17 mouse cellular contexts compared by ENCODE assay signal in the genomic region with DNA sequence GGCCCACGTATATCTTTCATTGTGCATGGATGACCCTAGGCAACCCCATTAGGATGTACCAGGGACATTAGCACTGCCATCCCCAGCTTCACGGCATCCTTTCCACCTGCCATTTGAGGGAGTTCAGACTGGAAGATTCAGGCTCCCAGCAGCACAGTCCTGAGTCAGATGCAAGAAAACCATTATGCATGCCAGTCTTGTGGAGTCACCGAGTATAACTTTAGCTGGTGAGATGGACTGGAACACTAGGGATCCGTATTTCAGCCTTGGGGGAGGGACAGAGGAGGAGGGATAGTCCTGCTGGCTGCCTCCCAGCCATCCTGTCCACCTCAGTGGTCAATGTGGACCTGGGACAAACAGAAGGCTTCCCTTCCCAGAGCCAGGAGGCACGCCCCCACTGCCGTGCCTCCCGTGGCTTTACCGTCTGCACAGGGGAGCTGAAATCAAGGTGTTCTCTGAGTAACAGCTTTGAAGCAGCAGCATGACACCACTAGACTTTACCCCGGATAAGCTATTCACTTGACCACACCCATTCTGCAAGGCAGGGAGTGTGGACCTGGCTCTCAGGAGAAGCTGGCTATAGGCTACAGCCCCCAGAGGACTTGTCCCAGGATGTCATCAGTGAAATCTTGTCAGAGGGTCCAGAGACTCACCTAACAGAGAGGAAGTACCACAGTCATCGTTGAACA.
DNase-seq lines count a peak whose midpoint lies in the region; ATAC-seq and TF ChIP-seq lines count a peak whose summit lies in the region.
"Had no signal": no experiment of that assay in that cellular context is flagged by ENCODE, and none has a peak within 500 bp of the region (broad histone marks: within the 10 kb centered on the region; RNA-seq: fewer than 3 reads in every experiment).

No protein-coding gene starts in this region.

- no peak overlapping the region for H3K4me2 ChIP-seq in stomach, embryonic 15.5 days
- H3K4me2 ChIP-seq in stomach, postnatal 0 days (replicated peaks; ENCODE audit: low read depth) = no peak overlapping the region
- H3K4me2 ChIP-seq: forebrain, embryonic 15.5 days; liver, embryonic 13.5 days had no signal

- no peaks in the 10 kb centered on the region for H3K36me3 ChIP-seq in stomach, embryonic 15.5 days
- no peaks in the 10 kb centered on the region for H3K36me3 ChIP-seq in stomach, postnatal 0 days (ENCODE audit: control insufficient read depth, insufficient read depth, low read length)
- H3K36me3 ChIP-seq in kidney, adult 2 months (ENCODE audit: control insufficient read depth, insufficient read depth, low read length) = no peaks in the 10 kb centered on the region
- H3K36me3 ChIP-seq in forebrain, embryonic 10.5 days (replicated peaks) = no peaks in the 10 kb centered on the region
- H3K36me3 ChIP-seq: forebrain, embryonic 15.5 days; limb, embryonic 10.5 days; liver, embryonic 13.5 days had no signal

- H3K4me1 ChIP-seq in stomach, embryonic 15.5 days = no peaks in the 10 kb centered on the region
- no peaks in the 10 kb centered on the region for H3K4me1 ChIP-seq in stomach, postnatal 0 days (replicated peaks; ENCODE audit: control insufficient read depth, insufficient read depth)
- H3K4me1 ChIP-seq in kidney, adult 2 months (ENCODE audit: control insufficient read depth, insufficient read depth, low read length) = no peaks in the 10 kb centered on the region
- H3K4me1 ChIP-seq in forebrain, embryonic 10.5 days = peaks cover 5% of the 10 kb centered on the region; the same call in 1 of the 2 replicates
- H3K4me1 ChIP-seq: limb, embryonic 10.5 days; liver, embryonic 13.5 days had no signal

- DNase-seq in stomach, postnatal 0 days (ENCODE audit: low spot score) = no peak
- peak; percentile 98 for DNase-seq in cerebellum, adult 9-11 months
- peak; percentile 37 for DNase-seq in kidney, adult 2 months
- no peak for DNase-seq in forebrain, embryonic 10.5 days (ENCODE audit: extremely low spot score, low spot score)
- DNase-seq in layer of hippocampus, postnatal 10 days (ENCODE audit: low spot score in 2 of 2) = no peak
- DNase-seq in adrenal gland, adult 8-10 months = no peak
- no peak for DNase-seq in ovary, postnatal 14 days (ENCODE audit: low spot score)
- DNase-seq: gastrocnemius, postnatal 36 days; layer of hippocampus, adult 9-11 months; liver, embryonic 13.5 days; right cerebral cortex, postnatal 25 days; thymus, postnatal 14 days had no signal

- H3K27ac ChIP-seq in stomach, embryonic 15.5 days = no peak overlapping the region
- no peak overlapping the region for H3K27ac ChIP-seq in stomach, postnatal 0 days (replicated peaks)
- H3K27ac ChIP-seq in kidney, adult 2 months (ENCODE audit: insufficient read depth, low read depth, low read length) = no peak overlapping the region
- H3K27ac ChIP-seq in forebrain, embryonic 10.5 days = no peak overlapping the region
- H3K27ac ChIP-seq: forebrain, embryonic 15.5 days; limb, embryonic 10.5 days; liver, embryonic 13.5 days had no signal

- no peaks in the 10 kb centered on the region for H3K27me3 ChIP-seq in stomach, embryonic 15.5 days (replicated peaks)
- no peaks in the 10 kb centered on the region for H3K27me3 ChIP-seq in stomach, postnatal 0 days (ENCODE audit: control insufficient read depth, insufficient read depth, low read length)
- H3K27me3 ChIP-seq in kidney, adult 2 months (replicated peaks; ENCODE audit: control insufficient read depth, insufficient read depth, low read length) = no peaks in the 10 kb centered on the region
- no peaks in the 10 kb centered on the region for H3K27me3 ChIP-seq in forebrain, embryonic 10.5 days (ENCODE audit: poor library complexity, severe bottlenecking)
- H3K27me3 ChIP-seq: forebrain, embryonic 15.5 days; liver, embryonic 13.5 days had no signal

- no peak overlapping the region for H3K9ac ChIP-seq in stomach, embryonic 15.5 days
- no peak overlapping the region for H3K9ac ChIP-seq in stomach, postnatal 0 days (ENCODE audit: low read length)
- H3K9ac ChIP-seq: forebrain, embryonic 15.5 days; liver, embryonic 13.5 days had no signal

- no peak overlapping the region for H3K4me3 ChIP-seq in stomach, embryonic 15.5 days (replicated peaks)
- no peak overlapping the region for H3K4me3 ChIP-seq in stomach, postnatal 0 days (ENCODE audit: low read depth, low read length)
- no peak overlapping the region for H3K4me3 ChIP-seq in kidney, adult 2 months (ENCODE audit: insufficient read depth, low read depth, low read length)
- H3K4me3 ChIP-seq in forebrain, embryonic 10.5 days = no peak overlapping the region
- H3K4me3 ChIP-seq: forebrain, embryonic 15.5 days; limb, embryonic 10.5 days; liver, embryonic 13.5 days had no signal

- peak; percentile 18 for ATAC-seq in stomach, embryonic 15.5 days (ENCODE audit: insufficient read depth, low FRiP score, low read depth)
- ATAC-seq in stomach, postnatal 0 days (ENCODE audit: low FRiP score, low TSS enrichment) = no peak
- ATAC-seq: hindbrain, embryonic 16.5 days; lung, postnatal 0 days had no signal

- H3K9me3 ChIP-seq in stomach, embryonic 15.5 days = no peaks in the 10 kb centered on the region
- H3K9me3 ChIP-seq in stomach, postnatal 0 days (ENCODE audit: control insufficient read depth, low read length) = no peaks in the 10 kb centered on the region
- H3K9me3 ChIP-seq in forebrain, embryonic 10.5 days = no peaks in the 10 kb centered on the region
- H3K9me3 ChIP-seq: forebrain, embryonic 15.5 days; limb, embryonic 10.5 days; liver, embryonic 13.5 days had no signal

- TF ChIP-seq POLR2A in kidney, adult 2 months (IDR thresholded peaks at IDR 0.05; ENCODE audit: low read depth, low read length) = no peak

- WGBS in stomach, embryonic 15.5 days = 63% methylated on average over 10 of the region's 10 CpGs
- 65% methylated on average over 10 of the region's 10 CpGs for whole genome bisulfite sequencing in stomach, postnatal 0 days
- WGBS in kidney, adult 2 months = 41% methylated on average over 10 of the region's 10 CpGs
- WGBS in forebrain, embryonic 10.5 days = 85% methylated on average over 10 of the region's 10 CpGs

- no peak for TF ChIP-seq EP300 in stomach, postnatal 0 days (optimal IDR thresholded peaks at IDR 0.05)

- no peak for TF ChIP-seq CTCF in stomach, postnatal 0 days (IDR thresholded peaks at IDR 0.05; ENCODE audit: low read depth)
- no peak for TF ChIP-seq CTCF in kidney, adult 2 months (conservative IDR thresholded peaks at IDR 0.05; ENCODE audit: insufficient read depth, insufficient read length, low read depth, low read length)

Comparison
In these comparisons a context has a peak if more than half of its experiments do, and no peak if none do; other contexts are left out.
1. DNase-seq: peak in cerebellum, adult 9-11 months (single experiment) and kidney, adult 2 months (single experiment); none in stomach, postnatal 0 days (single experiment), forebrain, embryonic 10.5 days (single experiment), layer of hippocampus, postnatal 10 days (0 of 2), adrenal gland, adult 8-10 months (single experiment) and ovary, postnatal 14 days (single experiment).